Mouse (Mus musculus): ENCODE measurements around the gene Tenm3. TPM values are rescaled to one million over a fixed set of nuclear protein-coding genes. Genes with fewer than 3 reads are reported as not detected.

The Tenm3 gene
- polyA plus RNA-seq, 1 experiment from 2014 or later: 7.0 TPM

DNA sequence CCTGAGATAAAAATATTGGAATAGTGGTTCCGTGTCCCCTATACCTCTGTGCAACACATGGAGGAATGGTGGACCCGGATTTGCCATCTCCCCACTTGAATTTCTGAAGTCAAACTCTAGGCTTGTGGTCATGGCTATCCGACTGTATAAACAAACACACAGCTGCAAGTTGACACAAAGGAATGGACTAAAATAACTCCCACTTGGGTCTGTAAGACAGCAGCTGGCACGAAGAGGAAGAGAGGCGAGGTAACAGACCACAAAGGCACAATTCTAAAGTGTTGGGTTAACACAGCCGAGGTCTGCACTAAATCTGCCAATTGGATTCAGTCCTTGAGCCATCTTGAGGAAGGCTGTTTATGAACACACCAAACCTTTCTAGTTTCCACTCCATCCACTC is 548.2 kb downstream of the Tenm3 start:
- Histone ChIP-seq H3K4me2 (no peak overlapping the region), H3K4me1 (no peaks in the 10 kb centered on the region), H3K9ac (no peak overlapping the region), H3K9me3 (no peaks in the 10 kb centered on the region), H3K27ac (replicated peaks) (no peak overlapping the region), H3K27me3 (replicated peaks) (no peaks in the 10 kb centered on the region), H3K36me3 (peaks cover 53% of the 10 kb centered on the region), H3K4me3 (no peak overlapping the region)
- WGBS: 72% methylated on average over 6 of the region's 6 CpGs
- no peak for ATAC-seq (ENCODE audit: extremely low read depth, insufficient number of reproducible peaks, low FRiP score, low TSS enrichment)

DNA sequence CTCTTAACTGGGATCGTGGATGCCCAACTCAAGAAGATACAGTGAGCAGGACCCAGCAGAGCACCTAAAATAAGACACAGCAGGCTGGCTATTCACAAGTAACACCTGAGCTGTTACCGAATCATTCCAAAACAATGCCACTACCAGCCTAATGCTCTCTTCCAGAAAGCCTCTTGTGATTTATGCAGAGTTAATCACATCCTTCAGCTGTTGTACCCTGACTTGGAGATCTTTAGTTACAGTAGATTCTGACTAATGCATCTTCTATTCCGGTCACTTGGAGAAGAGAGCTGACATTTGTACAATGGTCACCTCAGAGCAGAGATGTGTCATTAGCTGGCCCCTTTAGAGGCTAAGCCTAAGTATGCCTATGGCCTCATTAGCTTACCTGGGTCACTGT is 550.0 kb downstream of the Tenm3 start:
- 79% methylated on average over 3 of the region's 3 CpGs for WGBS
- no peak overlapping the region for H3K4me3 ChIP-seq
- no peaks in the 10 kb centered on the region for H3K4me1 ChIP-seq
- ATAC-seq (ENCODE audit: extremely low read depth, insufficient number of reproducible peaks, low FRiP score, low TSS enrichment): no peak
- H3K9me3 ChIP-seq: no peaks in the 10 kb centered on the region
- no peak overlapping the region for H3K4me2 ChIP-seq
- peaks cover 46% of the 10 kb centered on the region for H3K36me3 ChIP-seq
- no peaks in the 10 kb centered on the region for H3K27me3 ChIP-seq (replicated peaks)
- no peak overlapping the region for H3K27ac ChIP-seq (replicated peaks)
- H3K9ac ChIP-seq: no peak overlapping the region

DNA sequence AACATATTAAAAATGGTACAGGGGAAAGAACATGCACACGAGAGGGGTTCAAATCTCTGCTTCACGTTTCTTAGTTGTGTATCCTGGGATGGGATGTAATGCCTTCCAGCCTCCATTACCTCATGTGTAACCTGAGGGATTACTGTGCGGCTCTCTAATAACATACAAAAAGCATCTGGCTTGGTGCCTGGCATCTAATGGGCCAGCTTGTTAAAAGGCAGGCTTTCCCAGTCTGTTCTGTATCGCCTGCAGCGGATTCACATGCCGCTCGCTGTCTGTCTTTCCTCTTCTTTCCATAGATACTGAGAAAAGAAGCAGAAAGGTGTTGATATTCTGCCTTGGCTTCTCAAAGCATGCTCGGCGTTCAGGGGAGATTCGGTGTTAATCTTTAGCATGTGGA is 558.3 kb downstream of the Tenm3 start:
- ATAC-seq (ENCODE audit: extremely low read depth, insufficient number of reproducible peaks, low FRiP score, low TSS enrichment): no peak
- no peaks in the 10 kb centered on the region for H3K27me3 ChIP-seq (replicated peaks)
- no peaks in the 10 kb centered on the region for H3K9me3 ChIP-seq
- H3K36me3 ChIP-seq: no peaks in the 10 kb centered on the region; the same call in 1 of the 2 replicates
- no peak overlapping the region for H3K4me2 ChIP-seq
- H3K4me3 ChIP-seq: no peak overlapping the region
- no peak overlapping the region for H3K9ac ChIP-seq
- H3K4me1 ChIP-seq: peaks cover 25% of the 10 kb centered on the region
- H3K27ac ChIP-seq (replicated peaks): no peak overlapping the region
- WGBS: 67% methylated on average over 10 of the region's 10 CpGs

DNA sequence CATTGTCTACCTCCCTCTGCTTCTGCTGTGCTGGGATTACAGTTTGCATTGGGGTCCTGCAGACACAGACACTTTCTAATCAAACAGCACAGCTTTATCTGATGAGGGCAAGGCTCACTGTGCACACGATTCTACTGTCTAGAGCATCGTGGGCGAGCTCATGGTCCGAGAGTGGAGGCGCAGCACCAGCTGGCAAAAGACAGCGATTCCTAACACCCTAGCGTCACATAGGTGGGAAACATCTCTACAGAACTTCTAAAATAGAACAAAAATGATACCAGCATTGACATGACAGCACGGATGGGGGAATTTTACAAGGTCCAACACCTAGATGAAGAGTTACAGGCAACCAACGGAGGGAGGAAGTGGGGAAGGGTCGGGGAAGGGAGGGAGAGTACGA is 561.9 kb downstream of the Tenm3 start:
- Histone ChIP-seq H3K4me1 (peaks cover 16% of the 10 kb centered on the region), H3K9me3 (no peaks in the 10 kb centered on the region), H3K9ac (no peak overlapping the region), H3K4me2 (no peak overlapping the region), H3K27me3 (replicated peaks) (no peaks in the 10 kb centered on the region), H3K27ac (replicated peaks) (no peak overlapping the region), H3K36me3 (peaks cover 16% of the 10 kb centered on the region), H3K4me3 (no peak overlapping the region)
- ATAC-seq (ENCODE audit: extremely low read depth, insufficient number of reproducible peaks, low FRiP score, low TSS enrichment): no peak
- 81% methylated on average over 11 of the region's 11 CpGs for WGBS

DNA sequence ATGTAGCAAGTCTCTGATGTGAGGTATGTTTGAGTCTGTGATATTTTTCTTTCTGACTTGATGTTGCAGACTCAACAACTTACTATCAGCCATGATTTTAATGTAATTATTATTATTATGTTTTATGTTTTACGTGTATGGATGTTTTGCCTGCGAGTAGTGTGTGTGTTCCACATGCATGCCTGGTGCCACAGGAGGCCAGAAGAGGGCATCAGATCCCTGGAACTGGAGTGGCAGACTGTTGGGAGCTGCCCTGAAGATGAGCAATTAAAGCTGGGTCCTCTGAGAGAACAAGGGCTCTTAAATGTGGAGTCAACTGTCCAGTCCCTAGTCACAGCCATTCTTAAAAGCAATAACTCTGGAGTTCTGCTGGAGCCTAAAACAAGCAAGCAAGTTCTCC is 564.4 kb downstream of the Tenm3 start:
- 91% methylated on average over 2 of the region's 2 CpGs for WGBS

DNA sequence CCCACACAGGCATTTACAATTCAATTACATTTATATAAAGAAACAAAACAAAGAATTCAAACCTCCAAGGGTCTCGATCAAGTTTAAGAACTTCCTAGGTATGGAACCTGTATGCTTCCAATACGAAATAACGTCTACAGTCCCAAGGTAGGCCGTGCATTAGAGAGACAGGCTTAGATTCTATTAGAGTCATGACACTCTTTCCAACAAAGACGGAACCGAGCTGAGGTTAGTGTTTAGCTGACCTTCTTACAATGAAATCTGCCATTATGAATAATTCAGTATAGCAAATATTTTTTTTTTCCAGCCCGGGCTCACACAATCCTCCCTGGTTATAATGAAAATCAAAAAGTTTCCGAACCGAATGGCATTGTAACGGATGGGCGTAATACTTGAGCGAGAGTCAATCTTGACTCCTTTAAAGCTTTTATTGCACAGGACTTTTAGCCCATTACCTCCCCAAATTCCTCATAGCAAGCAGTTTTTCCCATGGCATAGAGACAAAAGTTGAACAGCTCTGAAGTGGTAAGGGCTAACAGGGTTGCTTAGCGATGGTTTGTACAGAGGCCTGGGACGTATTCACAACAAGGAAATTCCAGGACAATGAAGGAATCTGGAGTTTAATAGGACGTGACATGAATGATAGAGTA is 565.6 kb downstream of the Tenm3 start:
- no peaks in the 10 kb centered on the region for H3K4me1 ChIP-seq
- ATAC-seq (ENCODE audit: extremely low read depth, insufficient number of reproducible peaks, low FRiP score, low TSS enrichment): no peak
- WGBS: 86% methylated on average over 15 of the region's 15 CpGs

More for the DNA sequence above, 564.4 kb downstream of the Tenm3 start:
- no peak for ATAC-seq (ENCODE audit: extremely low read depth, insufficient number of reproducible peaks, low FRiP score, low TSS enrichment)
- Histone ChIP-seq H3K4me3 (no peak overlapping the region), H3K36me3 (peaks cover 41% of the 10 kb centered on the region), H3K9me3 (peaks cover 5% of the 10 kb centered on the region; the same call in 1 of the 2 replicates), H3K4me1 (peaks cover 8% of the 10 kb centered on the region), H3K4me2 (no peak overlapping the region), H3K27me3 (replicated peaks) (no peaks in the 10 kb centered on the region), H3K9ac (no peak overlapping the region), H3K27ac (replicated peaks) (no peak overlapping the region)

DNA sequence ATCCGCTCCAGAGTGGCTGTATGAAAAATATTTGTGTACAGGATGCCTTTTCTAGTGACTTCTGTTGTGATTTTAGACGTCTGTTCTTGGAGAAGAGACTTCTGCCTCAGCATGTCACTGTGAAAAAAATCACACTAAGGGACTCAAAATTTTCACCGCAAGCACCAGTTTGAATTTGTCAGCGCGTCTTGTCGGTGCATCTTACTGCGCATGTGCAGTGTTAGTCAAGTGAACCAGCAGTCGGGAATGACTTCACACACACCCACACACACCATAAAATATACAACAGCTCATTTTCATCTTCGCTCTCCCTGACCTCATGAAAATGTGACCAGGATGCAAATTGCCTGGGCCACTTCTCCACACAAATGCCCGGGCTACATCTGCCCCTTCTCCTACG is 568.7 kb downstream of the Tenm3 start:
- H3K4me1 ChIP-seq: peaks cover 4% of the 10 kb centered on the region
- H3K27ac ChIP-seq (replicated peaks): no peak overlapping the region
- H3K4me2 ChIP-seq: no peak overlapping the region
- 89% methylated on average over 11 of the region's 11 CpGs for WGBS
- no peak overlapping the region for H3K9ac ChIP-seq
- H3K36me3 ChIP-seq: peaks cover 41% of the 10 kb centered on the region
- no peaks in the 10 kb centered on the region for H3K27me3 ChIP-seq (replicated peaks)
- H3K9me3 ChIP-seq: peaks cover 5% of the 10 kb centered on the region; the same call in 1 of the 2 replicates
- no peak overlapping the region for H3K4me3 ChIP-seq
- no peak for ATAC-seq (ENCODE audit: extremely low read depth, insufficient number of reproducible peaks, low FRiP score, low TSS enrichment)

More for the DNA sequence above, 565.6 kb downstream of the Tenm3 start:
- Histone ChIP-seq H3K4me3 (no peak overlapping the region), H3K4me2 (no peak overlapping the region), H3K9ac (no peak overlapping the region), H3K27me3 (replicated peaks) (no peaks in the 10 kb centered on the region), H3K27ac (replicated peaks) (no peak overlapping the region), H3K9me3 (peaks cover 5% of the 10 kb centered on the region; the same call in 1 of the 2 replicates), H3K36me3 (peaks cover 41% of the 10 kb centered on the region)

DNA sequence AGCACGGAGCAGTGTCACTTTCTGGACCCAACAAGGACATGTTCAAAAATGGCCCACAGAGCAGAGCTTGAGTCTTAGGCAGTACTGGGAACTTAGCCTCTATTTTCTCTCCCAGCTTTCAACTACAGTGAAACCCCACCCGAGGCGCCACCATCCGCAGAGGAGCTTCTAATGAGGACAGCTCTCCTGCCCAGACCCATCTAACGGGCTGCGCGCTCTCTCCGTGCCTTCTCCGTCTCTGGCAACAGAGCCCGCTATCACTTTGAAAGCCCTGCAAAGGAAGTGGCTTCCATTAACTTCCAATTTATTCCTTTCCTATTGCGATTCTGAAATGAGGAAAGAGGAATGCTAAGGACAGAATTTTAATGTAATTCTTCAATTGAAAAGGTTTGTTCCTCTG is 569.2 kb downstream of the Tenm3 start:
- Histone ChIP-seq H3K9ac (no peak overlapping the region), H3K9me3 (peaks cover 5% of the 10 kb centered on the region; the same call in 1 of the 2 replicates), H3K27ac (replicated peaks) (no peak overlapping the region), H3K4me3 (no peak overlapping the region), H3K4me1 (peaks cover 4% of the 10 kb centered on the region), H3K4me2 (no peak overlapping the region), H3K27me3 (replicated peaks) (no peaks in the 10 kb centered on the region), H3K36me3 (peaks cover 41% of the 10 kb centered on the region)
- 84% methylated on average over 11 of the region's 11 CpGs for WGBS
- ATAC-seq (ENCODE audit: extremely low read depth, insufficient number of reproducible peaks, low FRiP score, low TSS enrichment): no peak

DNA sequence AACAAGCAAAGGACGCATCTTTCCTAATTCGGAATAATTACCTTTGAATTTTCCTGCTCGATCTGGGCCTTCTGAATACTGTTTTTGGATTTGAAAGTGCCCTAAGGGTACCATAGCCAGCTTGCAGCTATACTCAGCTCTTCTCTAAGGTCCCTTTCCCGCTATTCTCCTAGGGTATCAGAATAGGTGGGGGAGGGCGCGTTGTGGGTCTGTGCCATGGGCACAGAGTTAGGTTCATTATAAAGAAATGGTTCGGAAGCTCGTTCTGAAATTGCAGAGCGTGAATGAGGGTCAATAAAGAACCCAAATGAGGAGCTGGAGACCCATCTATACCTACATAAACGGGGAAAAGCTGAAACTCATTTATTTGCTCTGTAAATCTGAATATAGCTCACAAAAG is 575.1 kb downstream of the Tenm3 start:
- Histone ChIP-seq H3K27ac (replicated peaks) (no peak overlapping the region), H3K27me3 (replicated peaks) (no peaks in the 10 kb centered on the region), H3K36me3 (no peaks in the 10 kb centered on the region), H3K4me1 (peaks cover 4% of the 10 kb centered on the region), H3K9me3 (no peaks in the 10 kb centered on the region), H3K9ac (no peak overlapping the region), H3K4me3 (no peak overlapping the region), H3K4me2 (no peak overlapping the region)
- no peak for ATAC-seq (ENCODE audit: extremely low read depth, insufficient number of reproducible peaks, low FRiP score, low TSS enrichment)
- WGBS: 85% methylated on average over 10 of the region's 10 CpGs

DNA sequence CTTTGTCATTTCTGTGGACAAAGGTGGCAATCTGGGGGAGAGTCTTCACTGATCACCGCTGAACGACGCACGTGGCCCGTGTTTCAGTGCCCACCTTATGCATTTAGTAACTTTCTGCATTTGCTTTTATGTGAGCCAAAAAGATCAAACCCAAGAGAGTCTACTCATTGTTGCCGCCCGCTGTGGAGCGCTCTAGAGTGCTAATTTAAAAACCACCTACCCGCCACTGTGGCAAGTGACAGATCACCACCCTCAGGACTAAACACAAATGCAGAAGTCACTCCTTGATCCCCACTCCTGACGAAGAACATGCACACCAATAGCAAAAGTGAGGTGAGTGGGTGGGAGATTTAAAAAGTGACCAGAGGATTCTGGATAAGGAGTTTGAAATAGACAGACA is 583.5 kb downstream of the Tenm3 start:
- peaks cover 6% of the 10 kb centered on the region for H3K4me1 ChIP-seq
- no peaks in the 10 kb centered on the region for H3K36me3 ChIP-seq
- H3K27ac ChIP-seq (replicated peaks): no peak overlapping the region
- no peak overlapping the region for H3K4me2 ChIP-seq
- no peaks in the 10 kb centered on the region for H3K27me3 ChIP-seq (replicated peaks)
- H3K9ac ChIP-seq: no peak overlapping the region
- H3K4me3 ChIP-seq: no peak overlapping the region
- H3K9me3 ChIP-seq: no peaks in the 10 kb centered on the region
- WGBS: 82% methylated on average over 10 of the region's 10 CpGs
- ATAC-seq (ENCODE audit: extremely low read depth, insufficient number of reproducible peaks, low FRiP score, low TSS enrichment): no peak

DNA sequence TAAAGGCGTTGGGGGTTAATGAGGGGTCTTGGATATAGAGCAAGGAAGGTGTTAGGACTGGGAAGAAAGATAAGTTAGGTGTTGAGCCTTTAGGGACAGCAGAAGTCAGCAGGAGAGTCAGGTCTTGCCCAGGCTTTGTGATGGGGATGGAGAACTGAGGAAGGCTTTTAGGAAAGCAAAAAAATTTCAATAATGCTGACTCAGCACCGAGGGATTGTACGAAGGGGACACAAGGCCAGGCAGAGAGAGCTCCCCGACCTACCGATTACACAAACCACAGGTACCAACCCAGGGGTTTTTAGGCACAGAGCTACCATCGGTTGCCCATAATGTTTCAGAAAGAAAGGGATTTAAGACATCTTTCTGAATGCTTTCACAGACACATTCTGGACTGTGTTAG is 583.9 kb downstream of the Tenm3 start:
- ATAC-seq (ENCODE audit: extremely low read depth, insufficient number of reproducible peaks, low FRiP score, low TSS enrichment): no peak
- Histone ChIP-seq H3K4me2 (no peak overlapping the region), H3K9me3 (no peaks in the 10 kb centered on the region), H3K27ac (replicated peaks) (no peak overlapping the region), H3K36me3 (no peaks in the 10 kb centered on the region), H3K9ac (no peak overlapping the region), H3K4me1 (peaks cover 6% of the 10 kb centered on the region), H3K4me3 (no peak overlapping the region), H3K27me3 (replicated peaks) (no peaks in the 10 kb centered on the region)
- WGBS: 48% methylated on average over 6 of the region's 6 CpGs

DNA sequence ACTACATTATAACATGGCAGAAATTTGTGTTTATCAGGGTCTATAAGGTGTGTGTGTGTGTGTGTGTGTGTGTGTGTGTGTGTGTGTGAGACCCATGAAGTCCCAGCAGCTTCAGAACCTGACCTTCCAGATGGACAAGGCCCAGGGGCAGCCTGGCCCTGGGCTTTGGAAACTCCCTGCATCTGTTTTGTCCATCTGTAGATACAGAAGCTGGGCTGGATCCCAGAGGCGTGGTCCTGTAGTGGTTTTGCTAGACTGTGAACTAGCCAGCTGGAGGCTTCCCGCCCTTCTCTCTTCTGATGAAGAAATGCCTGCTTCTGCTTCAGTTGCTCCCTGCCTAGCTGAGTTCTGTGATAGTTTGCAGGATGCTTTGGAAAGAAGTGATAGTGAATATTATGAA is 599.9 kb downstream of the Tenm3 start:
- 73% methylated on average over 2 of the region's 2 CpGs for WGBS
- H3K27ac ChIP-seq (replicated peaks): no peak overlapping the region
- no peak overlapping the region for H3K9ac ChIP-seq
- no peak for ATAC-seq (ENCODE audit: extremely low read depth, insufficient number of reproducible peaks, low FRiP score, low TSS enrichment)
- H3K4me3 ChIP-seq: no peak overlapping the region
- H3K9me3 ChIP-seq: no peaks in the 10 kb centered on the region
- peaks cover 13% of the 10 kb centered on the region for H3K36me3 ChIP-seq
- no peak overlapping the region for H3K4me2 ChIP-seq
- no peaks in the 10 kb centered on the region for H3K4me1 ChIP-seq
- H3K27me3 ChIP-seq (replicated peaks): no peaks in the 10 kb centered on the region
